Mouse (Mus musculus): ENCODE data around the gene Kcnma1.

- TF ChIP-seq CTCF (IDR thresholded peaks at IDR 0.05) (no peak), EP300 (IDR thresholded peaks at IDR 0.05) (no peak)
Observed at GRCm38 (mm10) chr14:23573385-23573784, 440.9 kb downstream of the Kcnma1 start.

Data from lung, postnatal 0 days (tissue).